Mouse (Mus musculus): Measurements from ENCODE around the gene Vps33a. TPM values are rescaled to one million over a fixed set of nuclear protein-coding genes. Genes with fewer than 3 reads are reported as not detected.

The Vps33a gene
- 27.9 and 31.6 TPM in 2 replicates for polyA plus RNA-seq (2014; fragmentation: Nextera tagmentation; extraction: Ambion mirVana)

DNA sequence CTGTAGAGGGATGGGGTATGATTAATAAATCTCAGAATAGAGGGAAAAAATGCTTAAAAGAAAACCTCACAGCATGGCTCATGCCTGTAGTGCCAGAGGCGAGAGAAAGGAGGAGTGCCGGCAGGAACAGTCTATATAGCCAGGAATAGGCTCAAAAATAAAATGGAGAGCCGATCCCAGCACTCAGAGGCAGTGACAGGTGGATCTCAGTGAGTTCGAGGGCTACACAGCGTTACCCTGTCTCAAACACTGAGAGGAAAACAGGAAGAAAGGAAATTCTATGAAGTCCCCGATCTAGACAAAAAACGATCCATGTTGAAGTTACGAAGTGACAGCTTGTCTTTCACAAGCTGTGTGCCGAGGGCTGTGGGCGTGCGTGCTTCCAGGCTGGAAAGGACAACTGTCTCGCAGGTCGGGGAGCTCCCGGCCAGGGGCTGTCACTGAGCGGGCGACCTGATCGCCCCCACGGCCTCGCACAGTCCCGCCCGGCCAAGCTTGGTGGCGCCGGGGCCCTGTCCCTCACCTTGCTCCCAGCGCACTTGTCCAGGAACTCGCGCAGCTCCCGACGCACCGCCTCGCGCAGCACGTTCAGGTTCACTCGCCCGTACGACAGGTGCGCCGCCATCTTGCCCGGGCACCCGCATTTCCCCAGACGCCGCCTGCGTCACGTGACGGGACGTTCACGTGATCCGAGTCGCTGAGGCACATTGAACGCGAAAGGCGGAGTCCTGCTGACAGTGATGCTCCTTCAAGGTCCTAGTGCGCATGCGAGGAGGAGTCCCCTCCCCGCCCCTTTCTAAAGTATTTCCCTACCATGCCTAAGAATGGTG lies at the start of gene Vps33a:
Gene Vps33a (minus strand): TSS at position 682 of the 830 bp plus-strand sequence.
- peak within 1 kb of the TSS; percentile 83 for H3K4me2 ChIP-seq (ENCODE audit: low read depth, low read length)
- H3K4me3 ChIP-seq (ENCODE audit: low read depth, low read length): peak within 1 kb of the TSS; percentile 96
- peak within 1 kb of the TSS; percentile 85 for H3K9ac ChIP-seq (replicated peaks; ENCODE audit: low read length)
- no peaks in the 10 kb centered on the region for H3K36me3 ChIP-seq (replicated peaks; ENCODE audit: control insufficient read depth, insufficient read depth, low read depth, low read length)
- WGBS: under 1% methylated on average over 54 of the region's 54 CpGs
- no peaks in the 10 kb centered on the region for H3K9me3 ChIP-seq (replicated peaks; ENCODE audit: control insufficient read depth, low read length)
- H3K27ac ChIP-seq (replicated peaks; ENCODE audit: low read depth, low read length): no peak within 1 kb of the TSS
- no peaks in the 10 kb centered on the region for H3K4me1 ChIP-seq (ENCODE audit: control insufficient read depth, insufficient read depth, low read length)
- DNase-seq (ENCODE audit: low spot score) (peak; percentile 99), ATAC-seq (replicated peaks; ENCODE audit: insufficient number of reproducible peaks, low FRiP score, low TSS enrichment, low read depth) (peak; percentile 88)
- no peaks in the 10 kb centered on the region for H3K27me3 ChIP-seq (ENCODE audit: control insufficient read depth, insufficient read depth, low read length)

DNA sequence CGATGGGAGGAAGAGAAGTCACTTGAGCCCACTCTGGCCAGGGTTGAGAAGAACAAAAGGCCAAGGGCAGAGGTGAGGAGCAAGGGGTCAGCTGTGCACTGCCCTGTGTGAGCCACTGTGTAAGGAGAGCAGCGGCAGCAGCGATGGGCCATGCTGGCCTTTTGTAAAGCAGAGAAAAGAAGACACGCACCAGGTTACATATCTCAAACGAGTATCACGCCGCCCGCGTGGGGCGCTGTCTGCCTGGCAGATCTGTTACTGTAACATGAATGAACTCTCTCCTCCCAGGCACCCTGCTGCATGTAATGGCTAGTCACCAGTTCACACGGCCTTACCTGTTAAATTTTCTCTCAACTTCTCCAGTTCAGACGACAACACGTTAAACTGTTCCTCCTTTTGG lies 49.6 kb upstream of the Vps33a start:
- WGBS: 72% methylated on average over 13 of the region's 13 CpGs
- Histone ChIP-seq H3K36me3 (replicated peaks; ENCODE audit: control insufficient read depth, insufficient read depth, low read depth, low read length) (peaks cover under 1% of the 10 kb centered on the region), H3K4me1 (ENCODE audit: control insufficient read depth, insufficient read depth, low read length) (no peaks in the 10 kb centered on the region), H3K27me3 (ENCODE audit: control insufficient read depth, insufficient read depth, low read length) (no peaks in the 10 kb centered on the region), H3K4me2 (ENCODE audit: low read depth, low read length) (no peak overlapping the region), H3K9ac (replicated peaks; ENCODE audit: low read length) (no peak overlapping the region), H3K27ac (replicated peaks; ENCODE audit: low read depth, low read length) (no peak overlapping the region), H3K9me3 (replicated peaks; ENCODE audit: control insufficient read depth, low read length) (no peaks in the 10 kb centered on the region), H3K4me3 (ENCODE audit: low read depth, low read length) (no peak overlapping the region)
- no peak for ATAC-seq (replicated peaks; ENCODE audit: insufficient number of reproducible peaks, low FRiP score, low TSS enrichment, low read depth)
- no peak for DNase-seq (ENCODE audit: low spot score)

DNA sequence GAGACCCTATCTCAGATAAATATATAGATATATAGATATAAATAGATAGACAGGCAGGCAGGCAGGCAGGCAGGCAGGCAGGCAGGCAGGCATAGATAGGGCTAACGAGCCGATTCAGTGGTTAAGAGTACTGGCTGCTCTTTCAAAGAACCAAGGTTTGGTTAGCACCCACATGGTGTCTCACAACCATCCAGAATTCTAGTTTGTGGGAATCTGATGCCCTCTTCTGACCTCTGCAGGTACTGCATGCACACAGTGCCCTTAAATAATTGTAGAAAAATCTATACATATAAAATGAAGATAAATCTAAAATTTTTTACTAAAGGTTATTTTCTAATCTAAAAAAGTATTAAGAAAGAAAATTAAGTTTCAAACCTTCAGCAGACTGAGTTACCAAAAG lies 45.7 kb upstream of the Vps33a start:
- H3K4me2 ChIP-seq (ENCODE audit: low read depth, low read length): no peak overlapping the region
- no peaks in the 10 kb centered on the region for H3K9me3 ChIP-seq (replicated peaks; ENCODE audit: control insufficient read depth, low read length)
- ATAC-seq (replicated peaks; ENCODE audit: insufficient number of reproducible peaks, low FRiP score, low TSS enrichment, low read depth) (no peak), DNase-seq (ENCODE audit: low spot score) (peak; percentile 35)
- 73% methylated on average over 2 of the region's 2 CpGs for WGBS
- H3K27me3 ChIP-seq (ENCODE audit: control insufficient read depth, insufficient read depth, low read length): no peaks in the 10 kb centered on the region
- H3K4me3 ChIP-seq (ENCODE audit: low read depth, low read length): no peak overlapping the region
- peaks cover 3% of the 10 kb centered on the region for H3K36me3 ChIP-seq (replicated peaks; ENCODE audit: control insufficient read depth, insufficient read depth, low read depth, low read length)
- no peaks in the 10 kb centered on the region for H3K4me1 ChIP-seq (ENCODE audit: control insufficient read depth, insufficient read depth, low read length)
- H3K27ac ChIP-seq (replicated peaks; ENCODE audit: low read depth, low read length): no peak overlapping the region
- H3K9ac ChIP-seq (replicated peaks; ENCODE audit: low read length): no peak overlapping the region

GRCm38 (mm10) chr5:123614246-123614645 lies 41.4 kb upstream of the Vps33a start:
- H3K27me3 ChIP-seq (ENCODE audit: control insufficient read depth, insufficient read depth, low read length): no peaks in the 10 kb centered on the region
- no peak for DNase-seq (ENCODE audit: low spot score)
- no peaks in the 10 kb centered on the region for H3K9me3 ChIP-seq (replicated peaks; ENCODE audit: control insufficient read depth, low read length)
- H3K4me1 ChIP-seq (ENCODE audit: control insufficient read depth, insufficient read depth, low read length): no peaks in the 10 kb centered on the region
- no peak for ATAC-seq (replicated peaks; ENCODE audit: insufficient number of reproducible peaks, low FRiP score, low TSS enrichment, low read depth)
- no peak overlapping the region for H3K9ac ChIP-seq (replicated peaks; ENCODE audit: low read length)
- no peak overlapping the region for H3K27ac ChIP-seq (replicated peaks; ENCODE audit: low read depth, low read length)
- 91% methylated on average over 24 of the region's 24 CpGs for WGBS
- H3K4me2 ChIP-seq (ENCODE audit: low read depth, low read length): no peak overlapping the region
- peaks cover 3% of the 10 kb centered on the region for H3K36me3 ChIP-seq (replicated peaks; ENCODE audit: control insufficient read depth, insufficient read depth, low read depth, low read length)
- H3K4me3 ChIP-seq (ENCODE audit: low read depth, low read length): no peak overlapping the region

DNA sequence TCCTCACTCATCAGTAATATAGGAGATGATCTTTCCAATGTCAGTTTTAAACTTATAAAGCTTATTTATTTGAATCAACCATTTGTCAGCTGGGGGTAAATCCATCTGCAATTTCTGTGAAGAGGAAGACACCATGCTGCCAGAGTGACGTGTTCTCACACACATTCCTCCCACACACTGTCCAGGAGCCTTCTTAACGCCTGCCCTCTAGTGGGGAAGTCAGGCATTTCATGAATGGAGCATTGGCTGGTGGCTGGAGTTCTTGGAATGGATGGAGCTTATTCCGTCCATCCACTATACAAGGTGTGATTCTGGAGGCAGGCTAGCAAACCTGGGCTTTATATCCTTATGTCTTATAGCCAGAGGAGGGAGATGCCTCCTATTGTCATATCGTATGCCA lies 37.0 kb upstream of the Vps33a start:
- 34% methylated on average over 4 of the region's 4 CpGs for WGBS
- no peaks in the 10 kb centered on the region; the same call in none of the 2 replicates for H3K36me3 ChIP-seq (replicated peaks; ENCODE audit: control insufficient read depth, insufficient read depth, low read depth, low read length)
- DNase-seq (ENCODE audit: low spot score) (peak; percentile 78), ATAC-seq (replicated peaks; ENCODE audit: insufficient number of reproducible peaks, low FRiP score, low TSS enrichment, low read depth) (no peak)
- no peak overlapping the region for H3K9ac ChIP-seq (replicated peaks; ENCODE audit: low read length)
- no peak overlapping the region for H3K4me2 ChIP-seq (ENCODE audit: low read depth, low read length)
- H3K27ac ChIP-seq (replicated peaks; ENCODE audit: low read depth, low read length): no peak overlapping the region
- no peaks in the 10 kb centered on the region for H3K27me3 ChIP-seq (ENCODE audit: control insufficient read depth, insufficient read depth, low read length)
- no peaks in the 10 kb centered on the region for H3K4me1 ChIP-seq (ENCODE audit: control insufficient read depth, insufficient read depth, low read length)
- no peaks in the 10 kb centered on the region for H3K9me3 ChIP-seq (replicated peaks; ENCODE audit: control insufficient read depth, low read length)
- no peak overlapping the region for H3K4me3 ChIP-seq (ENCODE audit: low read depth, low read length)

- H3K9ac ChIP-seq (replicated peaks; ENCODE audit: low read length): no peak overlapping the region
- WGBS: 96% methylated on average over 7 of the region's 7 CpGs
- no peaks in the 10 kb centered on the region for H3K27me3 ChIP-seq (ENCODE audit: control insufficient read depth, insufficient read depth, low read length)
- no peaks in the 10 kb centered on the region for H3K9me3 ChIP-seq (replicated peaks; ENCODE audit: control insufficient read depth, low read length)
- no peak overlapping the region for H3K27ac ChIP-seq (replicated peaks; ENCODE audit: low read depth, low read length)
- no peaks in the 10 kb centered on the region for H3K4me1 ChIP-seq (ENCODE audit: control insufficient read depth, insufficient read depth, low read length)
- H3K4me2 ChIP-seq (ENCODE audit: low read depth, low read length): no peak overlapping the region
- DNase-seq (ENCODE audit: low spot score): no peak
- no peak for ATAC-seq (replicated peaks; ENCODE audit: insufficient number of reproducible peaks, low FRiP score, low TSS enrichment, low read depth)
- no peak overlapping the region for H3K4me3 ChIP-seq (ENCODE audit: low read depth, low read length)
- H3K36me3 ChIP-seq (replicated peaks; ENCODE audit: control insufficient read depth, insufficient read depth, low read depth, low read length): no peaks in the 10 kb centered on the region; the same call in none of the 2 replicates
Observed at GRCm38 (mm10) chr5:123609416-123609815, 36.6 kb upstream of the Vps33a start.

DNA sequence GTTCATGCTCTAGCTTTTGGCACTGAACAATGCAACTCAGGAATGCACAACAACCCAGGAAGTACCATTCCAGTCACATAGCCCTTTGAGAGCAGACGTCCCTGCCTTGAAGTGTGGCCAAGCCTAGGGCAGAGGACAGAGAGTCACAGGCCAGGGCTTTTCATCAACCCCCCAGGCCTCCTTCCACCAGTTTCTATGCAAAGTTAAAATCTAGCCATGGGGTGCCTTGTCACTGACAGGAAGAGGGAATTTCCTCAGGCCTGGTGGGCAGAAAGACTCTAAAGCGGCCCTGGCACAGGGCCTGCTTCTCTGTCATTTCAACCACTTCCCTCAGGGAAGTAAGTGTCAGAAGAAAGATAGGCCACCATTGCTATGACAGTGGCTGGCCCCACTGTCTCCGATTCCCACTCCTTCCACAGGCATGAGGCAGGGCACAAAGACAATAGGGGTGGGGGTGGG lies 34.4 kb upstream of the Vps33a start:
- no peaks in the 10 kb centered on the region for H3K27me3 ChIP-seq (ENCODE audit: control insufficient read depth, insufficient read depth, low read length)
- H3K4me2 ChIP-seq (ENCODE audit: low read depth, low read length): no peak overlapping the region
- DNase-seq (ENCODE audit: low spot score): no peak
- H3K4me1 ChIP-seq (ENCODE audit: control insufficient read depth, insufficient read depth, low read length): no peaks in the 10 kb centered on the region
- ATAC-seq (replicated peaks; ENCODE audit: insufficient number of reproducible peaks, low FRiP score, low TSS enrichment, low read depth): no peak
- no peak overlapping the region for H3K9ac ChIP-seq (replicated peaks; ENCODE audit: low read length)
- H3K4me3 ChIP-seq (ENCODE audit: low read depth, low read length): no peak overlapping the region
- H3K9me3 ChIP-seq (replicated peaks; ENCODE audit: control insufficient read depth, low read length): no peaks in the 10 kb centered on the region
- no peak overlapping the region for H3K27ac ChIP-seq (replicated peaks; ENCODE audit: low read depth, low read length)
- no peaks in the 10 kb centered on the region; the same call in 1 of the 2 replicates for H3K36me3 ChIP-seq (replicated peaks; ENCODE audit: control insufficient read depth, insufficient read depth, low read depth, low read length)
- 71% methylated on average over 3 of the region's 3 CpGs for WGBS

DNA sequence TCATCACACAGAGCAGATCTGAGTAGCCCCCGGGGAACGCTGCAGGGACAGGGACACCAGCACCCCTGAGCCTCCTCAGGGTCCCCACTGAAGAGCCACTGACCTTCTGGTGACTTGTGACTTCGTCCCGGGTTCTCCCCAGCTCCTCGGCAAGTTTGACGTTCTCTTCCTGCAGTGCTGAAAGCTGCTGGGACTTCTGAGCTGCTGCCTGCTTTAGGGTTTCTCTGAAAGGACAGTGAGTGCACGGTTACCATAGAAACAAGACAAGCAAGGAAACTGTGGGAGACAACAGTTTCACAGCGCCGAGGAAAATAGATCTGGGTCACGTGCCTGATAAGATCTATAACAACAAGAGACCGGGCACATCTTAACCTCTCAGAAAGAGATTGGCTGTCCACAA lies 30.7 kb upstream of the Vps33a start:
- ATAC-seq (replicated peaks; ENCODE audit: insufficient number of reproducible peaks, low FRiP score, low TSS enrichment, low read depth) (no peak), DNase-seq (ENCODE audit: low spot score) (peak; percentile 11)
- WGBS: 58% methylated on average over 11 of the region's 11 CpGs
- Histone ChIP-seq H3K27ac (replicated peaks; ENCODE audit: low read depth, low read length) (no peak overlapping the region), H3K27me3 (ENCODE audit: control insufficient read depth, insufficient read depth, low read length) (no peaks in the 10 kb centered on the region), H3K36me3 (replicated peaks; ENCODE audit: control insufficient read depth, insufficient read depth, low read depth, low read length) (no peaks in the 10 kb centered on the region; the same call in 1 of the 2 replicates), H3K9ac (replicated peaks; ENCODE audit: low read length) (no peak overlapping the region), H3K4me2 (ENCODE audit: low read depth, low read length) (no peak overlapping the region), H3K9me3 (replicated peaks; ENCODE audit: control insufficient read depth, low read length) (no peaks in the 10 kb centered on the region), H3K4me1 (ENCODE audit: control insufficient read depth, insufficient read depth, low read length) (no peaks in the 10 kb centered on the region), H3K4me3 (ENCODE audit: low read depth, low read length) (no peak overlapping the region)
